Mouse (Mus musculus) retina, postnatal 7 days (tissue): ENCODE results near the gene Lrch1.

Source experiments
- DNase-seq: peaks from one replicate; pipeline ENCODE4 v3.0.0-alpha.2; 2012; ENCODE audit warnings: low read depth, low spot score

Gene Lrch1

GRCm38 (mm10) chr14:74947376-74948013 lies at the start of gene Lrch1:
Lrch1 (minus strand) TSS chr14:74947876.
- DNase-seq = peak; percentile 33

- DNase-seq = no peak
Measured at GRCm38 (mm10) chr14:74997041-74997440, 49.4 kb upstream of the Lrch1 start.

DNA sequence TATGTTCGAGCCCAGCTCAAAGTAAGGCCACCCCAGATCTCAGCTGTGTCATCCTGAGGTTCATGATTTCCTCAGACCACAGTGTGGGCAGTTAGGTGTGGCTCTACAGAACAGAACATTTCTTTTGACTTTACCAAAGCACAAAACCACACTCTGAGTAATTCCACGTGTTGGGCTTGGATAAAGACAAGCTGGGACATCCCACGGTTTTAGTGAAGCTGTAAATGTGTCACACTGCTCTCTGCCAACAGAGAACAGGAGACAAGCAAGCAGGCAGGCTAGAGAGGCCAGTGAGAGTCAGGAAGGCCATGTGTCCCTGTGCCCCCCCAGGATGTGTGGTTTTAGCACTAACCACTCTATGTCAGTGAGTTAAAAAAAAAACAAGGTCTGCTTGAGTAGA lies 48.9 kb upstream of the Lrch1 start:
- DNase-seq = no peak

GRCm38 (mm10) chr14:74990504-74990903 lies 42.8 kb upstream of the Lrch1 start:
- peak; percentile 30 for DNase-seq

DNA sequence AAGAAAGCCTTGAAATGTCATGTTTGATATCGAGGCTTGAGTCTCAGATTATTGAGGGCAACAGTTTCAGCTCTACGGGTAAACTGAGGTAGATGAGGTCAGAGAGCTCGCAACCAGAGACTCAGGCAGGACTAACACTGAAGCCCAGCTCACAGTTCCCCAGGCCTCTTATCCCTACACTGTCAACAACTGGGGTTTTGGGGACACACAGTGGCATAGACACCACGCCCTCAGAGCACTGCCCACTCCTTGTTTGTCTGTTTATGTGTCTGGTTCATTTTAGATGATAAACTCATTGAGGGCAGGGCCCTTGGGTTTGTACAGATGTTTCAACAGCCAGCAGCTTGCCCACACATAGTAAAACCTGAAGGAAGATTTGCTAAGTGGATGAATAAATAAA lies 42.2 kb upstream of the Lrch1 start:
- DNase-seq = no peak

- DNase-seq = no peak
Measured at GRCm38 (mm10) chr14:74989322-74989721, 41.6 kb upstream of the Lrch1 start.

DNA sequence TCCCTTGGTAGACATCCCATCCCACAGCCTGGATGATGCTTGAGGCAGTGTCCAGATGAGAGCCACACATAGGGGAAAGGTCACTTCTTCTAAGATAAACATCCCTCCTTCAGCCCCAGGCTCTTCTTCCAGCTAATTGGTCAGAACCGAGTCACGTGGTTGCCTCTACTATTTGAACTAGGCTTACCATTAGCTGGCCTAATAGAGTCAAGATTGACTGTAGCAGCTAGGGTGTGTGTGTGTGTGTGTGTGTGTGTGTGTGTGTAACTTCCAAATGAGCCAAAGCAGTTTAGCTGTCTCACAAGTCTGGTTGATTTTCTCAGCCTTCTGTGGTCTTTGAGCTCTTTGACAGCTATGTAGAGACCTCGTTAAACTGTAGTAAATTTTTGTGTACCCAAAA lies 38.9 kb upstream of the Lrch1 start:
- no peak for DNase-seq

GRCm38 (mm10) chr14:74985658-74986057 lies 38.0 kb upstream of the Lrch1 start:
- no peak for DNase-seq

DNA sequence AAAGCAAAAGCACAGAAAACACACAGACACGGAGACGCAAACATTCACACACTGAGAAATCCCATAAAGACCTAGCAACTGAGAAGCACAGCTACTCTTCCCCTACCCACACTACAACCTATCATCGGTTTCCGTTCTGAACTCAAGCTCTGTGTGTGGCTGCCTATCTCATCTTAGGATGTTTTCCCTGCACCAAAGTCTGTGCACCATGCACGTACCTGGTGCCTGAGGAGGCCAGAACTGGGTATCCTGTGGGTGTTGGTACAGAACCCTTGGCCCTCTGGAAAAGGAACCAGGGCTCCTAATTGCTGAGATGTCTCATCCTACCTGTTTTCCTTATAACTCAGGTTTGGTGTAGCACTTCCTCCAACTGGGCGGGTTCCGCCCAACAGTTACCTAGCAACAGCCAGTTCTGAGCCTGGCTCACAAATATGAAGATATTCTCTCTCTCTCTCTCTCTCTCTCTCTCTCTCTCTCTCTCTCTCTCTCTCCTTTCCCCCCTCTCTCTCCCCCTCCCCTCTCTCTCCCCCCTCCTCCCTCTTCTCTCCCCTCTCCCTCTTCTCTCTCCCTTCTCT lies 37.2 kb upstream of the Lrch1 start:
- DNase-seq = no peak

- no peak for DNase-seq
Measured at GRCm38 (mm10) chr14:74983079-74983478, 35.4 kb upstream of the Lrch1 start.

DNA sequence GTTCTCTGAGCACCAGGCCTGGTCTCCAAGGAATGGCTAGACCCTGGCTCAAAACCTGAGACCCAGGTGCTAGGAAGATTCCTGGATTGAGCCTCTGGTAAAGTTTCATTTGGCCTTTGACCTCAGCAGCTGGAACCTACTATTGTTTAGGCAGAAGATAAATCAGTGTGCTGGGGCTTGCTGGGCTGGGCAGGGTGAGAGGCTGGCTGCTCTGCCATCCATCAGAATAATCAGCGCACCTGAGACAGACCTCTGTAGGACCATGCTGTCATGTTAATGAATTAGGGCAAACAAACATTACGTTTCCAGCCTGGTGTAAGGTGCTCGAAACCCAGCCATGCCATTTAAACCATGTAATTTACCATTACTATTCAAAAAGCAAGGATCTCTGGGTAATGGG lies 33.3 kb upstream of the Lrch1 start:
- DNase-seq = no peak

DNA sequence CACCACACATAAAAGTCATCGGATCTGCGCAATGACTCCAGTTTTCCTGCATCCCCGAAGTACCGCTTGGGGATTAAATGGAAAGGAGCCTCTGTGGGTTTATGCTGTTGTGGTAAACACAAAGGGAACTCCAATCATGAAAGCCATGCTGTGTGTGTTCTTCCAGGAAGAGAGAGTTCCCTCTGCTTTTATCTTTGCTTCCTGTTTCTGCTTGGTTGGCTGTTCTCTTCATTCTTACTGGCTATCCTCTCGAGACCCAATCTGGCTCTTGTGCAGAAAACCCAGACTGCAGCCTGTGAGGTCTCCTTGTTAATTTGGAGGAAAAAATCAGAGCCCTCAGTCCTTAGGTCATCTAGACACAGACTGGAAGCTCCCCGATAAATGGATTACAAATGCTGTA lies 29.3 kb upstream of the Lrch1 start:
- no peak for DNase-seq

GRCm38 (mm10) chr14:74974136-74974651 lies 26.5 kb upstream of the Lrch1 start:
- DNase-seq = no peak

DNA sequence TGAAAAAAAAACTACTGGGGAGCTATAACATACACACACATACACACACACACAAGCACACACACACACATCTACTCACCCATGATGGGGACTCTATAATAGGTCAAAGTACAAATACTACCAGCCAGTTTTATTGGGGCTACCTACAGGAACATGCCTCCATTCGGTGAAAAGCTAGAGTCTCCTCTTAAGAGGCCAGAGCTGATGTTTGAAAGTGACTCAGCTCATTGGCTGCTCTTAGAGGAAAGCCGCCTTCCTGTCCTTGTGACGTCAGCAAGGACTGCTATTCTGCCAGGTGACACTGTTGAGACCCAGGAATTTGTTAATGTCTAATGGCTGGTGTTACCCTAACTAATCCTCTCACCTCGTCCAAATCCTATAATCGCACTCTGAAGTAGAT lies 25.0 kb upstream of the Lrch1 start:
- no peak for DNase-seq

GRCm38 (mm10) chr14:74972216-74972615 lies 24.5 kb upstream of the Lrch1 start:
- no peak for DNase-seq

DNA sequence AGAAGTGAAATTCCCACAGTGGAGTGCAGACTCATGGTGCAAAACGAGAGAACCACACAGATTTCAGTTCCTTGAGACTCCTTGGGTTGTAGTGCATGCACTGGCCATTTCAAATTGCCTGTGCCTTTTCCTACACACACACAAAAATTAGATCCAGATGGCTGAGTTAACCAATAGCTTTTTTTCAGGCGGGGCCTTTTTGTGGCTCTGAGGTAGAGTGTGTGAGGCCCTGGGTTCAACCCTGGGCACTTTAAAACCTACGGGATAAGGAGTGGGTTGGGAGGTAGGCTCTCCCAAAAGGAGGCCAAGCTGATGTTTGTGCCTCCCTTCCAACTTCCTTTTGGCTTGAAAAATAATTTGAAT lies 15.7 kb upstream of the Lrch1 start:
- DNase-seq = no peak

GRCm38 (mm10) chr14:74962713-74963401 lies 15.2 kb upstream of the Lrch1 start:
- no peak for DNase-seq

DNA sequence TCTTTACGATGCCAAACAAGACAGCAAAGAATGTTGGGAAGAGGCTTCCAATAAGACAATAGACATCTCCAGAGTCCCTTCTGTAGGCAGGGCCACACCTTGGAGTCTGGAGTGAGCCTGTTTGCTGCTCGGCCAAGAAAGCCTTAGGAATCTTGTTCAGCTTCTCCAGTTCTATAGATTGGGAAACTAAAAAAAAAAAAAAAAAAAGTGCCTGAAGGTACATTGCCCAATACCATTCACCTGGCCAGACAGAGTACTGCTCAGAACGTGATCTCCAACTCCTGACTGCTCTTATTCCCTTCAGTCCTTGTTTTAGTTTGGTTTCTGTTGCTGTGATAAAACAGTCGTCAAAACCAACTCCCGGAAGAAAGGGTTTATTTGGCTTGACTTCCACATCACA lies 12.9 kb upstream of the Lrch1 start:
- DNase-seq = no peak

GRCm38 (mm10) chr14:74956702-74957101 lies 9.0 kb upstream of the Lrch1 start:
- DNase-seq = no peak

GRCm38 (mm10) chr14:74956234-74956633 lies 8.6 kb upstream of the Lrch1 start:
- DNase-seq = no peak

- DNase-seq = peak; percentile 4
Measured at GRCm38 (mm10) chr14:74948426-74949240, 957 bp upstream of the Lrch1 start.

DNA sequence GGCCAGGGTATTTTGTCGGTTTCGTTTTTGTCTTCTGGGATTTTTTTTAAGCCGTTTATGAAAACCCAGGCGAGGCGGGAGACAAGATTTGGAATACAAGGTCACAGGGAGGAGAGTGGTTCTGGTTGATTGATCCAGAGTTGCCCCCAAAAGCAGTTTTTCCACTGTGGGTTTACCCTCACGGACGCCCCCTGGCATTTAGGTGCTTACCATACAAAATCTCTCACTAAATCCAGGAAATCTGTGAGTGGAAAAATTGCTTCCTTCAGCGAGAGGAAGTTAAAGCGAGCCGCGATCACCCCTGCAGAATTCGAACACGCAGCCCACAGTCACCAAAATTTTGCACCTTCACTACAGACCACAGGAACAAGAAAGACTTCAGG lies 329 bp upstream of the Lrch1 start:
- no peak for DNase-seq
